Mouse (Mus musculus) cerebellum, adult 2 months (tissue): ENCODE data around the gene Mafk. TPM values are rescaled to one million over a fixed set of nuclear protein-coding genes. Genes with fewer than 3 reads are reported as not detected.

ENCODE experiments used
- DNase-seq, 2 experiments: peaks; one replicate each; pipeline ENCODE4 v3.0.0; 2021
- H3K27ac ChIP-seq: fragments of 200-500 bp; 2 replicates; pipeline ENCODE4 v1.5.1; 2012; ENCODE audit warnings: low read length, control low read depth, inconsistent platforms; ENCODE audit not compliant: insufficient read depth
- H3K27me3 ChIP-seq: fragments of 200-500 bp; 2 replicates; pipeline ENCODE4 v1.6.1; 2012; ENCODE audit warnings: inconsistent platforms, mild to moderate bottlenecking, low read length, moderate library complexity; ENCODE audit not compliant: control insufficient read depth, insufficient read depth
- H3K4me1 ChIP-seq: fragments of 200-500 bp; 2 replicates; pipeline ENCODE4 v1.6.1; 2011; ENCODE audit warnings: low read length; ENCODE audit not compliant: control insufficient read depth, insufficient read depth
- H3K4me3 ChIP-seq: fragments of 200-500 bp; replicated peaks from 2 replicates; pipeline ENCODE3; 2011; ENCODE audit warnings: mild to moderate bottlenecking, low read depth, low read length, control low read depth; ENCODE audit not compliant: insufficient read depth
- CTCF ChIP-seq: fragments of 200-500 bp; IDR thresholded peaks from 2 replicates; pipeline ENCODE4 v1.5.1; 2011; ENCODE audit warnings: low read depth, mild to moderate bottlenecking, control low read depth, low read length, moderate library complexity, borderline replicate concordance; ENCODE audit not compliant: insufficient read depth
- POLR2A ChIP-seq: fragments of 200-500 bp; IDR thresholded peaks from 2 replicates; pipeline ENCODE4 v1.6.1; 2011; ENCODE audit warnings: low read length, control low read depth, borderline replicate concordance; ENCODE audit not compliant: insufficient read depth
- WGBS: fragments of 180-500 bp; shearing (Covaris S2); methylation state at CpG from one replicate; pipeline ENCODE4 v1.1.7; 2018; 5-methylcytosine and 5-hydroxymethylcytosine counted together
- polyA plus RNA-seq: library from polyadenylated mRNA; depleted of rRNA; stranded (reverse); fragments of >200 nt; gene quantifications from 2 replicates; pipeline ENCODE4 v1.2.3, GENCODE M21; 2012

Mafk gene
- polyA plus RNA-seq, 1 experiment, result 7.8 TPM

DNA sequence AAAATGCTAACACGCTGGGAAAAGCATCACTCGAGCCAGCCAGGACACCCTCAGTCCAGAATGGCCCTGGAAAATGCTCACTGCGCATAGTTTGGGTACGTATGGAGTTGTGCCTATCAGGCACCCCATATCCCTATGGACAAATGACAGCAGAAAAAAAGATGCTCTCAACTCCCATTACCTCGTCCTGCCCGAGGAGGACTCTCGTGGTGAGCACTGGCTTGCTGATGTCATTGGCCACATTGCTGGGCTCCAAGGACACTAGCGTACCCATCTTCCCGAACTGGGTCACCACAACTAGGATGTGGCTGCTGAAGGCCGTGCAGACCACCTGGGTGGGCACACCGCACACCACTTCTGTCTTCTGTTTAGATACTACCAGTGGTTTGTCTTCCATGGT lies 34.6 kb downstream of the Mafk start:
- no peak for DNase-seq
- 34% methylated on average over 11 of the region's 11 CpGs for WGBS
- H3K27ac ChIP-seq, result no peak overlapping the region
- TF ChIP-seq CTCF (no peak), POLR2A (no peak)
- H3K27me3 ChIP-seq, result no peaks in the 10 kb centered on the region
- H3K4me1 ChIP-seq, result 0 out of 2 replicates have a peak, but pooled peaks cover 4% of the 10 kb centered on the region
- H3K4me3 ChIP-seq, result peak overlapping the region; percentile 88

DNA sequence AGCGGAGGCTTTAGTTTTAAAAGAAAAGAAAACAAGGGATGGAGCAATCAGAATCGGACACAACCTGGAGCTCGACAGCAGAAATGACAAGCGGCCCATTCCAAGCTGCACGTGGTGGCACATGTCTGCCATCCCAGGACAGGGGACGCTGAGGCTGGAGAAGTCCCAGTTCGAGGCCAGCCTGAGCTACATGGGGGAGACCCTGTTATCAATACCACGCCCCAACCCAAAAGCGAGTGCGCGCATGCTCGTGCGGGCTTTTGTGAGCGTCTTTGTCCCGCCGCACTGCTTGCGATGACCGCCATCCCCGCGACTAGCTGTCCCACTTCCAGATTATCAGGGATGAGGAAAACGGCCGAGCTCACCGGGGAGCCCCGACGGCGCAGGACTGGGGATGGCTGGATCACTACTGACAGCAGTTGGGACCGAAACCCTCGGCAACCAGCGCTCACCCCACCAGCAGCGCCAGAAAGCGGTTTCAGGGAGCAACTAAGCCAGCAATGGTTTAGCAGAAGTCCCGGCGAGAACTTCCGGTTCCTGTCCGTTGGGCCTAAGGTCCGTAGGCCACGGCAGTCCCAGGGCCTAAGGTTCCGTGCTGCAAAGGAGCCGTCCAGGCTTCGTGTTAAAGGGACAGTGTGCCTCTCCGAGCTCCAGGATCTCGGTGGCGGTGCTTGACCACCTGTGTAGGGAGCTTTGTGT lies 35.2 kb downstream of the Mafk start, which contains the start of the genes Gm26938 and Psmg3:
TSS of gene Gm26938 (minus strand) at position 51 of the 699 bp plus-strand sequence.
TSS of gene Psmg3 (minus strand) at position 529 of the 699 bp plus-strand sequence.
- Histone ChIP-seq H3K4me1 (0 out of 2 replicates have a peak, but pooled peaks cover 4% of the 10 kb centered on the region), H3K27ac (no peak within 1 kb of the TSS), H3K4me3 (peak within 1 kb of the TSS; percentile 88), H3K27me3 (no peaks in the 10 kb centered on the region)
- WGBS, result under 1% methylated on average over 43 of the region's 43 CpGs
- TF ChIP-seq CTCF (no peak), POLR2A (peak; percentile 92; the same call in 1 of the 2 replicates)
- DNase-seq, result peak; percentile 90 to 97

DNA sequence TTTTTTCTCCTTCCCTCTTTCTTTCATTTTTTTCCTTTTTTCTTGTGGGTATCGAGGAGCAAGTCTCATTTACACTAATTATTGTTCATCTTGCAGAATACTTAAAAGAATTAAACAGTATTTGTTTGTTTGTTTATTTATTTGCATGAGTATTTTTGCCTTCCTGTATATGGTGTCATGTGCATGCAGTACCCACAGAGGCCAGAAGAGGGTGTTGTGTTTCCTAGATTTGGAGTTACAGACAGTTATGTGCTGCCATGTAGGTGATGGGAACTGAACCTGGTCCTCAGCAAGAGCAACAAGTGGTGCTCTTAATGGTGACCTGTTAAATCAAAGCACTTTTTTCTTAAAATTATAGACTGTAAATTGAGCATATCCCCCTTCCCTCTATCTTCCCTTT lies 36.3 kb downstream of the Mafk start:
- Histone ChIP-seq H3K27ac (no peak overlapping the region), H3K4me1 (0 out of 2 replicates have a peak, but pooled peaks cover 4% of the 10 kb centered on the region), H3K4me3 (no peak overlapping the region), H3K27me3 (no peaks in the 10 kb centered on the region)
- TF ChIP-seq POLR2A (no peak), CTCF (peak; percentile 23; the same call in 1 of the 2 replicates)
- 94% methylated on average over 1 of the region's 1 CpGs for WGBS
- no peak for DNase-seq

DNA sequence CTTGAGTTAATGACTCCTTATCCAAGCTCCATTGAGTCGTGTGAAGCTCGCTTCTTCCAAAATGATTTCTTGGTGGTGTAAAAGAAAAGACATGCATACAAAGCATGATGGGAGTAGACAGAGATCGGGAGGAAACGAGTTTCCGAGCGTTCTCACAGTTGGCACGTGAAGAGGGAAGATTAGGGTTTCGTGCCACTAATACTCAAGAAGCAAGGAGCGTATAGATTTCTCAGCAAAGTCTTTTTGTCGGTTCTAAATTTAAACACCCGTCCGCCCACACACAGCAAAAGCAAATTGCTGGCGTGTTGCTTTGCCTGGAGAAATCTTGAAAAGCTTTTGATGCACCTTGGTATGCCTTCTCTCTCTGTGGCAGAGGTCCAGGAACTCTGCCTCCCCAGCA lies 38.1 kb downstream of the Mafk start:
- no peak for TF ChIP-seq POLR2A
- H3K27me3 ChIP-seq, result no peaks in the 10 kb centered on the region
- no peak overlapping the region for H3K27ac ChIP-seq
- H3K4me1 ChIP-seq, result 0 out of 2 replicates have a peak, but pooled peaks cover 4% of the 10 kb centered on the region
- no peak for DNase-seq
- H3K4me3 ChIP-seq, result no peak overlapping the region
- 75% methylated on average over 13 of the region's 13 CpGs for WGBS

DNA sequence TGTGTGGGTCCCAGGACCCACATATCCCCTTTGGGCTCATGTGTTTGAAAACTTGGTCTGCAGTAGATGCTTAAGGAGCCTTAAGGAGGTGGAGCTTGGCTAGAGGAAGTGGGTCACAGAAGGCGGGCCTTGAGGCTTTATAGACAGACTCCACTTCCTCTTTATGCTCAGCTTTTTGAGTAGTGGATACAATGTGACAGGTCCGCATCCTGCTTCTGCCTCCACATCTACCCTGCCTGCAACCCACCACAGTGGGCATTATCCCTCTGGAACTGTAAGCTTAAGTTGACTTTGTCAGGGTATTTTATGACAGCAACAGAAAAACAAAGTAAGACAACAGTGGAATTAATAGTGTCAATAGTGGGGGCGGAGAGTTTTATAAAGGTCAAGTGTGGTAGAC lies 39.4 kb downstream of the Mafk start:
- Histone ChIP-seq H3K27me3 (no peaks in the 10 kb centered on the region), H3K4me1 (0 out of 2 replicates have a peak, but pooled peaks cover 4% of the 10 kb centered on the region), H3K4me3 (no peak overlapping the region), H3K27ac (no peak overlapping the region)
- no peak for TF ChIP-seq CTCF
- TF ChIP-seq POLR2A, result no peak
- WGBS, result 84% methylated on average over 3 of the region's 3 CpGs
- DNase-seq, result no peak

DNA sequence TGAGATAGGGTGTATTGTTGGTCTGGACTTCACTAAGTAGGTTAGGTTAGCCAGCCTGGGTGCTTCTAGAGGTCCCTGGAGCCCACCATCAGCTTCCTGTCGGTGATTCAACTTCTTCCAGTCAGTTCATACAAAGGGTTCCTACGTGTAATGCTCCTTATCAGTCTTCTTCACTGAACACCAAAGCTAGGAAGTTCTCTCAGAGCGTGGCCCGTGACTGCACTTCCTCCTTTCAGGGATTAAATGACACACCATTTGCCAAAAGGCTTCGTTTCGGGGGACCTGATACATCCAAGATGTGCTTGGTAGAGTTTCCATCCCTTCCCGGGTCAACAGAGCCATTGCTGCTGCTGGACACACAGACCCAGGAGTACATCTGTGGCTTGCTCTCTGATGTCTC lies 40.8 kb downstream of the Mafk start:
- no peak for DNase-seq
- H3K4me1 ChIP-seq, result no peaks in the 10 kb centered on the region
- 78% methylated on average over 7 of the region's 7 CpGs for WGBS
- TF ChIP-seq POLR2A (no peak), CTCF (no peak)
- no peak overlapping the region for H3K4me3 ChIP-seq
- no peaks in the 10 kb centered on the region for H3K27me3 ChIP-seq
- H3K27ac ChIP-seq, result no peak overlapping the region

DNA sequence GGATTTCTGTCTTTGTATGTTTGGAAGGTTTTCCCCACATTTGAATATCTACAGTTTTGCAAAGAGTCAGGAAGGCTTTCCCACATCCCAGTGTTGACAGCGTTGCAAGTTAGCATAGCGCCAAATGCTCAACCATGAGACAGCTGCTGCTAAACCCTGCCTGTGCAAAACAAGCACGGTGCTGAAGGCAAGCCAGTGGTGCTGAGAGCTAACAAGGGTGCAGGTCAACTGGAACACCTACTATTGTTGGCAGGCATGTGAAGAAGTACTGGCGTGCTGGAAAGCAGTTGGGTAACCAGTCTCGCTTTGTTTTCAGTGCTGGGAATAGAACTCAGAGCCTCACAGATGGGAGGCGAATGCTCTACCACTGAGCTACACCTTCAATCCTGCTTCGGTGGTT lies 44.4 kb downstream of the Mafk start:
- no peak for DNase-seq
- H3K27me3 ChIP-seq, result no peaks in the 10 kb centered on the region
- no peak overlapping the region for H3K27ac ChIP-seq
- no peaks in the 10 kb centered on the region for H3K4me1 ChIP-seq
- 70% methylated on average over 7 of the region's 7 CpGs for WGBS
- TF ChIP-seq CTCF (no peak), POLR2A (no peak)
- H3K4me3 ChIP-seq, result no peak overlapping the region

DNA sequence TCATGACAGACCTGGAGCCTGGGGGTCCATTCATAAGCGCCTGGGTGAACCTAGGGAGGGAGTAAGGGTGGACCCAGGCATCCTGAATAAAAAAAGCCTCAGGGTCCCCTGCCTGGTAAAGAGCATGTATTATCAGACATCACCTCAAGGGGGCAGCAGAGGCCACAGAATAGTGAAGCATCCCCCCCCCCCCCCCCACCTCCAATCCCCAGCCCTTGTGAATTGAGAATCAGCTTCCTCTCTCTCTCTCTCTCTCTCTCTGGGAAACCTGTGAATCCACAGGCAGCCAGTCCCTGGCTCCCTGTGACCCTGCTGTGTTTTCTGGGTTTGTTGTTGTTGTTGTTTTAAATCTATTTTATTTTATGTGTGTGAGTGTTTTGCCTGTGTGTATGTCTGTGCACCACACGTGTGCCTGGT lies 47.2 kb downstream of the Mafk start:
- peak; percentile 27 to 49 for DNase-seq
- no peak overlapping the region for H3K4me3 ChIP-seq
- no peaks in the 10 kb centered on the region for H3K4me1 ChIP-seq
- 20% methylated on average over 2 of the region's 2 CpGs for WGBS
- no peaks in the 10 kb centered on the region for H3K27me3 ChIP-seq
- TF ChIP-seq POLR2A (no peak), CTCF (peak; percentile 41; the same call in 1 of the 2 replicates)
- no peak overlapping the region for H3K27ac ChIP-seq
